Mouse (Mus musculus): Measurements from ENCODE around the gene Tes. TPM values are rescaled to one million over a fixed set of nuclear protein-coding genes. Genes with fewer than 3 reads are reported as not detected.

The Tes gene
- total RNA-seq, 2 experiments from 2014 or later, result 12.2 to 22.7 TPM

- DNase-seq (ENCODE audit: low spot score in 2 of 2), result no peak
Observed at GRCm38 (mm10) chr6:17077720-17078119, 12.8 kb downstream of the Tes start.

DNA sequence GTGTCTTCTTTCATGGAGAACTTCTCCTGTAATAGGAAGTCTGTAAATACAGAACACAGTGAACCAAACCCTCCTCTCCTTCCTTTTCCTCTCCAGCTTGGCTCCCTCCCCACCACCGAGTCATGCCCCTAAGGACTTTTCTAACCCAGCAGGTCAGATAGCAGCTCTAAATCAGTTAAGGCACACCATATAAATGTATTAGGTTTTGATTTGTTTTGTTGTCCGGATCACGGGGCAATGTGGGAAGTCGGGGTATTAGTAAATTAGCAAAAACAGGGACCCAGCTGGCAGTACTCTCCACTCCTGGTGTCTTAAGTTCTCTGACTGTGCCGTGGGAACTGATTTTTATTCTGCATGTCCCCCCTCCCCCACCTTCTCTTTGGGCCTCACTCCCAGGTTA is 14.4 kb downstream of the Tes start:
- DNase-seq (ENCODE audit: low spot score in 2 of 2), result no peak

DNA sequence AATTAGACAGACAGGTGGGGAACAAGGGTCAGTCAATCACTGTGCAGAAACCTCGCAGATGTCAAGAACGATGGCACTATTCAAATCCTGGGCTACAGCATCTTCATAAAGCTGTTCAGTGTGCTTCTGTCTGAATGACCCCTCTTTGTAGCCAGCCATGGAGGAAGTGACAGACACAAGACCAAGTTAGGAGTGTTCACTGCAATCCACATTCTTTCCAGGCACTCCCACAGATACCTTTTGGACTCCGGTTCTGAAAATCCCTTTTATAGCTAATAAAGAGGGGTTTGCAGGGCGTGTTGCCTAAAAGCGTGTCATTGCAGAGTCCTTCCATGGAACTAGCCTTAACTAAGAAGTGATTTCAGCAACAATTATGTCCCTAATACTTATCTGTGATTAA is 14.9 kb downstream of the Tes start:
- no peak for DNase-seq (ENCODE audit: low spot score in 2 of 2)

- no peak for DNase-seq (ENCODE audit: low spot score in 2 of 2)
Observed at GRCm38 (mm10) chr6:17082238-17082637, 17.3 kb downstream of the Tes start.

- DNase-seq (ENCODE audit: low spot score in 2 of 2), result no peak
Observed at GRCm38 (mm10) chr6:17082800-17083199, 17.9 kb downstream of the Tes start.

DNA sequence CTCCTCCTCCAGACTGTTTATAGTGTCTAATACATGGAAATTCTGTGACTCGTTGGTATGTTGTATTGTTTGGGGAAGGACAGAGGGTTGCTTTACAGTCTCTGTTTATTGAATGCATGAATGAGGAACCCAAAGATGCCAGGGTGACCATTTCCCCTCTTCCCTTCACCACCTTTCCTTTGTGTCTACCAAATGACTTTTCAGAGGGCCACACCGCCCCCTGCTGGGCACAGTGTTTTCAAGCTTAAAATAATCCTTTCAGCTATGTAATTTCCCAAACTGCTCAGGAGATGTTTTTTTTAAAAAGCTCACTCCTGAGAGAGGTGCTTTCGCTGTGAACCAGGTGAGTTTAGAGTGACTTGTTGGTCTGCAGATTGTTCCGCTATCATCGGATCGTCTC is 22.5 kb downstream of the Tes start:
- peak; percentile 49 to 63 for DNase-seq (ENCODE audit: low spot score in 2 of 2)

- DNase-seq (ENCODE audit: low spot score in 2 of 2), result no peak
Observed at GRCm38 (mm10) chr6:17097301-17097700, 32.4 kb downstream of the Tes start.

DNA sequence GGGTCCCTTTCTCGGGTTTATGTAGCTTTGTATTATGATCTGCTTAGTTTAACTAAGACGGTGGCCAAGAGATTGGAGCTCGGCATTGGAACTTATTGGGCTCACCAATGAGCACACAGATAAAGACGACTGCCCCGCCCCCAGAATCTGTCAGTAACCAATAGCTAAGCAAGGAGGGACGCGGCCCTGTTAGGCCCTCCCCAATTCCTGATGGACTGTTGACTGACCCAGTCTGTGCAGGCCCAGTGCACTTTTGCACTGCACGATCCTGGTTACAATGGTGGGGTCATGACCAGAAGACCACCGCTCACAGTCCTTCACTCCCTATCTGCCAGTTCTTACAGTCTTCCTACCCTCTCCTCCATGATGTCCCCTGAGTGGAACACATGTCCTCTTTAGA is 33.6 kb downstream of the Tes start:
- no peak for DNase-seq (ENCODE audit: low spot score in 2 of 2)

DNA sequence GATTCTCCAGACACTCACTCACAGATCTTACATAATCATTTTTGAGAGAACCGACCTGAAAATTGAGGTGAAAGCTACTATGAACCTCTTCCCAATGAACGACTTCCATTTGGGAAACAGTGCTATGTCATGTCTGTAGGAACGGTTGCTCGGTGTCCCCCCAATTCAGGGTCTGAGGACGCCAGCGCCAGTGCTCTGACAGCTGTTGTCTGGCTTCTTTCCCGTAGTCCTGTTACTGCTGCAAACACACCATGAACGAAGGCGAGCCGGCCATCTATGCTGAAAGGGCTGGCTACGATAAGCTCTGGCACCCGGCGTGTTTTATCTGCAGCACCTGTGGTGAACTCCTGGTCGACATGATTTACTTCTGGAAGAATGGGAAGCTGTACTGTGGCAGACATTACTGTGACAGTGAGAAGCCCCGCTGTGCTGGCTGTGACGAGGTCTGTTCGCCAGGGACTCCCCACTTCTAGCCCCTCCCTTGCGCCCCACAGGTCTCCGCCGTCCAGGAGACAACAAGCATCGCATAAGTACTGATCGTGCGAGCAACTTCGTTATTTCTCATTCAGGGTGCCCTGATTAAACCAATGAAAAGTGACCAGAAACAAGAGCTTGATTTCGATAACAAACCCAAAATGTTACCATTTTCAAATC is 34.7 kb downstream of the Tes start:
- DNase-seq (ENCODE audit: low spot score in 2 of 2), result no peak

DNA sequence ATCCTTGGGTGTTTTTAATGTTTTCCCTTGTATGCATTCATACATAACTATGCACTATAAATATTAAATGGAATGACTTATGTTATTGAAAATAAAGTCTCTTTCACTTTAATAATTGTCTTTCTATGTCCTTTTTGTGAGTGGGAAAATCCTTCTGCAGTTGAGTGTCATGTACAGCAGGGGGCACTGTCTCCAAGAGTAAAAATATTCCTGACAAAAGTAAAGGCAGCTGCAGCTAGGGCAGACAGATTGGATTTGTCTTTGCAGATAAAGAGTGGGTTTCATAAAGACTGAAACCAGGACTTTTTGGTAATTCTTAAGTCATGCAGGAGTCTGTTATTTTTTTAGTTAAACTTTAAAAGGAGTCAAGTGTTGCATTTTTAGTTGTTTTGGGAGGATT is 40.8 kb downstream of the Tes start:
- no peak for DNase-seq (ENCODE audit: low spot score in 2 of 2)

DNA sequence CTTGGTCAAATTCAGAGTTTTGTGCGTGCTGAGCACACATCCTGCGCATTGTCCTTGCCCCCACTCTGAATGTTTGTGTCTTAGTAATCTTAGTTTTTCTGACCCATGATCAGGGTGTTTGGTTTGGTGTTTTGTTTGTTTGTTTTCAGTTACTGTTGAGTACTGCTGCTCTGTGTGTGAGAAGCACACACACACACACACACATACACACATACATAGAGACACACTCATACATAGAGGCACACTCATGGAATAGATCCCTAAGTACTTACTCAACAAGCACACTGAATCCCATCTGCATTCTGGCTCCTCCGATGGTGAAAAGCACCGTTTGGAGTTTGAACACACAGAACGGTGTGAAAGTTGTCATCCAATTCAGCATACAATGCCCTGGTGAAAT is 41.5 kb downstream of the Tes start:
- DNase-seq (ENCODE audit: low spot score in 2 of 2), result no peak

DNA sequence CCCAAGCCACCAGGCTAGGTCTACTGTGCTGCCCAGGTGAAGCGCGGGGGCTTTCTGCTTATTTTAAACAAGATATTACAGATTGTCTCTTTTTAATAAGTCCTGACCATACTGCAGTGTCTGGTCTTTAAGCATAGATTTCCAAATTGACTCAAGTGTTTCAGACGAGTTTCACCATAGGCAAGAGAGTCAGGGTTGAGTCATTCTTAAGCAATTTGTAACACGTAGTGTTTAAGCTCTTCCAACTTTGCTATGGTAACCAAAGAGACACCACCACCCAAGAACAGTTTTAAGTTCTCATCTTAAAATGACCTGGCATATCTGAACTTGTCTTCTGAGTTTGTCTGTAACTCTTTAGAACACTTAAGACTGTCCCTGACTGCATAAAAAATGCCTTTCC is 44.3 kb downstream of the Tes start:
- no peak for DNase-seq (ENCODE audit: low spot score in 2 of 2)

DNA sequence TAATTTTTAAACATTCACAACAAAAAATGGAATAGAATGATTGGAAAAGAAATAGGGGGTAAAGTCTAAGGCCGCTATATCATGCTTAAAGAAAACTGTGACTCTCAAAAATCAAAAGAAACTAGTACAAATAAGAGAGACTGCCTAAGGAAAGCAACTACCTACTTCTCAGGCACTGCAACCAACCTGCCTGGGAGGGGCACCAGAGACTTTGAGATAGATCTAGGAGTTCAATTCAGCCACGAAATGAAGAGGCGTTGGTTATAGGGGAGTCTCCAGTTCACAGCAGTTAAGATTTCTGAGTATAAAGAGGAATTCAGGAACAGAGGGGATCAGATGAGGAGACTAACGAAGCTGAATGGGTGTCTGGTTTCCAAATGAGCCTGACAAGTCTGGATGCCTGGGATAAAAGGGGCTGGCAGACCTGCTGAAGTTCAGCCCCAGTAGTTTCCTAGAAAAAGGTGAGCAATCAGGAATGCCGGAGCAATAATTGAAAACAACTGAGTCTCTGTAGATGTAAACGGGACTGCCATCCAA is 45.7 kb downstream of the Tes start:
- DNase-seq (ENCODE audit: low spot score in 2 of 2), result no peak

GRCm38 (mm10) chr6:17112081-17112480 is 47.1 kb downstream of the Tes start:
- DNase-seq (ENCODE audit: low spot score in 2 of 2), result no peak

- DNase-seq (ENCODE audit: low spot score in 2 of 2), result no peak
Observed at GRCm38 (mm10) chr6:17112990-17113389, 48.0 kb downstream of the Tes start.

GRCm38 (mm10) chr6:17114588-17114987 is 49.6 kb downstream of the Tes start:
- DNase-seq (ENCODE audit: low spot score in 2 of 2), result no peak

DNA sequence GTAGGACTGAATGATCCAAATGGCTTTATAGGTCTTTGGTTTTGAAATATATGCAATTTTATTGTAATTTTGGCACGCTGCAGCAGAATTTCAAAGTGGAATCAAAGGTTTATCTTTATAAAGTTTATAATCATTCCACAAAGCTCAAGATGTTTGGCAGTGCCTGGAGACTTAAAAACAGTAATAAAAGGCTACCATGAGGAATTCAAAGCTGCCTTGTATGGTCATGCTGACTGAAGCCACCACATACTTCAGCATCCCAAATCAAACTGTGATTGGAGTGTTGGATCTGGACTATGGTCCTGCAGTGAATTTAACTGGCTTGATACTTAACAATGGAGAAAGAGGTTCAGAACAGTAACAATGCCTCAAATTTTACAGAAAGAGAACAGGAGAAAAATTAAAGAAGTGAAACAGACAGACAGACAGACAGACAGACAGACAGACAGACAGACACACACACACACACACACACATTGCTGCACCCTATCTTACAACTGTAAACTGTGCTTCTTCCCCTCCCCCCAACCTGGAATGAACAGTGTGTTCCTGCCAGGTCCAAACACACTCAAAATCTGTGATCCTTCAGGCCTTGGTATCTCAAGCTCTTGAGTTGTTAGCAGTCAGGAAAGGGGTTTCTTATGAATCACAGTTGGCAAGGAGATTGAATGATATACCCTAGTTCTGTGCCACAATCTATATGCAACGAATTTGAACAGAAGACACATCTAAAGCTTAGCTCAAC is 50.3 kb downstream of the Tes start:
- no peak for DNase-seq (ENCODE audit: low spot score in 2 of 2)

DNA sequence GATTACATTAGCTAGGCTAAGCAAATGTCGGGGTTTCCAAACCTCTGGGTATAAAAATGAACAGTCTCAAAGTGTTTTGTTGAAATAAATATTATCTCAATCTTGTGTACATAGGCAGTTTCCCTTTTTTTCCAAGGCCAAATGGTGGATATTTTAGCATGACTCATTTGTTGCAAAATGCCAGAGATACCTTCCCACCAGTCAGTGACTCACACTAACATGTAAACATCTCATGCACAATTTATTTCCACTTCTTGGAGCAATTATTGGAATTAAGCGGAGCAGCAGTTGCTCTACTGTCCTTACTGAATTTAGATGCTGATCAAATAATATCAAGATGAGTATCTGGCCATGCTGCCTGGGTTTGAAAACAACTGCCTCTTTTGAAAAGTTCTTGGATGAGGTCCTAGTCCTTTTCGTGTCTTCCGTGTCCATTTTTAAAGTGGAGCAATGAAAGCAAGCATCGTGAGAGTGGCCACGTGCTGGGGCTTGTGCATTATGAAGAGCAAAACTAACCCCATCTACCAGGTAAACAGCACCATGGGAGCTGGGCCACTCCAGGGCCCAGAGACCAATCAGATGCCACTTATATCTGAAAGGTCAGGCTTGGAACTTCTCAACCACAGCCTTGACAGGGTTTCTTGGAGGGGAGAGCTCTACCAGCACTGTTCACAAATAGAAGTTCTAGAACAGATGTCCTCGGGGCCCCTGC is 54.7 kb downstream of the Tes start:
- DNase-seq (ENCODE audit: low spot score in 2 of 2), result no peak

GRCm38 (mm10) chr6:17140021-17140420 is 75.1 kb downstream of the Tes start:
- DNase-seq (ENCODE audit: low spot score in 2 of 2), result no peak

GRCm38 (mm10) chr6:17142577-17143359 is 77.8 kb downstream of the Tes start:
- DNase-seq (ENCODE audit: low spot score in 2 of 2), result no peak

GRCm38 (mm10) chr6:17151071-17151715 is 86.2 kb downstream of the Tes start:
- no peak for DNase-seq (ENCODE audit: low spot score in 2 of 2)
